Mouse (Mus musculus) adrenal gland, postnatal 14 days (tissue): ENCODE results near the gene Prpf40b. TPM values are rescaled to one million over a fixed set of nuclear protein-coding genes. Genes with fewer than 3 reads are reported as not detected.

ENCODE experiments used
- DNase-seq: peaks from one replicate; pipeline ENCODE4 v3.0.0; 2021; ENCODE audit warnings: mixed read lengths
- total RNA-seq: library from RNA; stranded (reverse); gene quantifications from 2 replicates; pipeline ENCODE4 v1.2.3, GENCODE M21; 2021

Gene Prpf40b
- total RNA-seq, 1 experiment from 2014 or later, result 44.8 TPM

DNA sequence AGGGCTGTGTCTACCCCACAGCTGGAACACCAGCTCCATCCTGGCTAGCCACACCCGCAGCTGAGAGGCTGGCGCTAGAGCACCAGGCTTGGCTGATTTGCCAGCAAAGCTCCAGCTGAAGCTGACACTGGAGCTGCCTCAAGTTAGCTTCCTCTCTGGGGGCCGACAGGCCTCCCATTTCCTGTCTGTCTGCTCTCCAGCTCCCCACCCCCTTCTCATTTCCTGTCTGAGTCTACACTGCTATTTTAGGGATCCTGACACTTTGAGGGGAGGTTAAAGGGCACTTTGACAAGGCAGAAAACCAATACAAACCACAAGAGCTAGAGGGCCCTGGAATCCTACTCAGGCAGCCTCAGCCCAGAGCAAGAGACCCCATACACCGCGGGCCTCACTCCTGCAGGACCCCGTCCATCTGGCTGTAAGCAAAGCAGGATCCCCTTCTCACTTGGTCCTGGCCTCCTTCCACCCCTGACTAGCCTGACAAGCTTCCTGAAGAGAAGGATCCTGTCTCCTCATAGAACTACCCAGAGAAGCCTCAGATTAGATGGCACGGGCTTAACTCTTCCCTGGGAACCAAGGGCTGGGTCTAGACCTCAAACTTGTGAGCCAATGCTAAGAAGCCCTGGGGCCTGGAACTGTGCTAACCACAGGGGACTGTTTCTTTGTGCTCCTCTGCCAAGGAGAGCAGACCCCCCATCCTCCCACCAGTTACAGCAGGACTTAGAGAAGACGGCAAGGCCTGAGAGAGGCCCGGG lies 38.2 kb downstream of the Prpf40b start:
- DNase-seq, result peak; percentile 77

DNA sequence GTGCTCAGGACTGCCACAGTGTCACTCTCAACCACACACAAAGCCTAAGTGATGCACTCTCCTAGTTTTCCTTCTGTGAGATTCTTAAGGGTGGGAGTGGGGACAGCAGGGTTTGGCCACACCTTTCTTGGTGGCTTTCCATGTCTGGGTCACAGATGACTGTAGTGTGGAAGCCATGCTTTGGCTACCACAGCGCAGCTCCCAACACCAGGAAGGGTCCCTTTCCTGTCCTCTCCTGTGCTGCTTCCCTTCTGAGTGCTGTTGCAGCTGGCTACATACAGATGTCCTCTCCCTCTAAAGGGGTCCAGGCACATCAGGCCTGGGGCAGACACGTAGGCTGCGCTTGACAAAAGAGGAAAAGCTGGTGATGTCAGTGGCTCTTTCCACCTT lies 38.8 kb downstream of the Prpf40b start:
- peak; percentile 44 for DNase-seq

DNA sequence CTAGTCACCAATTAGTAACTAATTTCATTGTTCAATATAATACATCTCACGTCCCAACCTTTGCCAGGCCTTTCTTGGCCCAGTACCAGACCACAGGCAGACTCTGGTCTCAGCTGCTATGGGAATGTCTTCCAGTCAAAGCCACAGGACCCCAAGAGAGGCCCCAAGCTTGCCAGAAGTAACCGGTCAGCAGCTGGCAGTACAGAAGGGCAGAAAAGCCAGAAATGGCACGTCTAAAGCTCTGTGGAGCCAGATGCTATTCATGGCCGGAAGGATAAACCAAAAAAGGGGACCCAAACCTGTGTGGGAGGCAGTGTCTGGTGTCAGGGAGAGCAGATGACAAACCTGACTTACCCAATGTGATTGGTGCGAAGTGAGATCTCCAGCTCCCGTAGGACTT lies 39.6 kb downstream of the Prpf40b start:
- no peak for DNase-seq

DNA sequence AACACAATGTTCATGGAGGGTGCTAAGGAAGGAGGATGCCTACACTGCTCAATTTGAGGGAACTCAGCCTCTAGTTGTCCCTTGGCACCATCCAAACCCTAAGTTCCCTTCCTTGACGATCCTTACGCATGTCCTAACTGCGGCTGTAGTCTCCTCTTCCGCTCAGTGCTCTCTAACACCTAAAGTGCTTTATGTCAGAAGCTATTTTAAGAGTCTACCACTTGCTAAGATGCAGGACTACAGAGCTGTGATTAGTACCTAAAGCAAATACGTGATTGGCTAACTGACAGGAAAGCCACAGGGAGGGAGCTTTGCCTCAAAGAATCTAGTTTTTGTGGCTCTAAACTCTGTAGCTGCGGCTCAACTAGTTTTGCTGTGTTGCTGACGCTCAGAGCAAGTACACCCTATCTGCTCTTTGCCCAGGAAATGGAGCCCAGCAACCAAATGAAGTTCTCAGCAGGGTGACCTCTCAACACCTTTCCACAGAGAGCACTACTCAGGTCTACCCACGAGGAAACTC lies 41.0 kb downstream of the Prpf40b start:
- DNase-seq, result no peak

DNA sequence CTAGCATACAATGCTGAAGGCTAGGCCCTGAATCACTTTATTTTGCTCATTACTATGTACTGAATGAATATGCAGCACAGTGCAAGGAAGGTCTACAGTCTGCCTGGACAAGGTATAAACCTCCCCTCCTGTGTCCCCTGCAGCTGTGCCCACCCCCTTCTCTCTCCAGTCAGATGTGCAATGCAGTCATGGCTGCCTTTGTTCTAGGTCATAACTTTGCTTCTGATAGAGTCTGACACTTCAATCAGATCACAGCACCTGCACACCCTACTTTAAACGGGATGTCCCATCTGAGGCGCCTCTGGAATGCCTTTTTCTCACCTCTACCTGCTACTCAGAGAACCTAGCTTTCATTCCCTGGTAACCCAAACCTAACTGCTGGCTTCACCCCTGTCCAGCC lies 44.0 kb downstream of the Prpf40b start:
- no peak for DNase-seq

DNA sequence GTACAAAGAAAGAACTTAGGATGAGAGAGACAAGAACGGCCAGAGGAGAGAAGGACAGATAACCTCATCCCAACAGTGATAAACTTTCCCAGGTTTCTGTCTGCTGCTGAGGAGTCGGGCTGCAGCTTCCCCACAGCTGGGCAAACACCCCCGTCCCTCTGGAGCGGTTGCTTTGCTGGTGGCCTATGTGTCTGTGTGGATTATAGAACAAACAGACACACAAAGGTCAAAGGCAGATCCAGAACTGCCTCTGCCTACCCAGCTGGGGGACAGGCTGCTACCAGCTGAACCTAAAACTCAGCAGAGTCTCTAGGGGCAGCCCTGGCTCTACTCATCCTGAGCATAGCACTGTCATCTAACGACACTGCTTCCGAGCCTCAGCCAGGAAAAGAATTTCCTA lies 44.8 kb downstream of the Prpf40b start:
- DNase-seq, result no peak

DNA sequence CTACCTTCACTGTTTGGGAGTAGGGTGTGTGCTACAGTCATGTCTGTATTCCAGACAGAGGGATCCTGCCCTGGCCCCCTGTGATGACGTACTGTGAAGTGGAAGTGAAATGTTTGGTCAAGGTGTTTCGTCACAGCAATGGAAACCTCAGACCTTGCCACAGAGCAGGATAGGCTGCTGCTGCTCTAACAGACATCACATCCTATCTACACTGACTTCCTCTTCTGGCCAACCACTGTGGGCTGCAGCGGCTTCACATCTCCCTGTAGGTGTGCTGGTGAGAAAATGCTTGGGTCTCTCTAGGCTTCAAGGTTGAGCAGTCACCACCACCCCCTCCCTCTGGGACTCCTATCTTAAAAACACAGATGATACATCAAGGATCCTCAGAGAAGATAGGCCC lies 46.2 kb downstream of the Prpf40b start:
- no peak for DNase-seq

DNA sequence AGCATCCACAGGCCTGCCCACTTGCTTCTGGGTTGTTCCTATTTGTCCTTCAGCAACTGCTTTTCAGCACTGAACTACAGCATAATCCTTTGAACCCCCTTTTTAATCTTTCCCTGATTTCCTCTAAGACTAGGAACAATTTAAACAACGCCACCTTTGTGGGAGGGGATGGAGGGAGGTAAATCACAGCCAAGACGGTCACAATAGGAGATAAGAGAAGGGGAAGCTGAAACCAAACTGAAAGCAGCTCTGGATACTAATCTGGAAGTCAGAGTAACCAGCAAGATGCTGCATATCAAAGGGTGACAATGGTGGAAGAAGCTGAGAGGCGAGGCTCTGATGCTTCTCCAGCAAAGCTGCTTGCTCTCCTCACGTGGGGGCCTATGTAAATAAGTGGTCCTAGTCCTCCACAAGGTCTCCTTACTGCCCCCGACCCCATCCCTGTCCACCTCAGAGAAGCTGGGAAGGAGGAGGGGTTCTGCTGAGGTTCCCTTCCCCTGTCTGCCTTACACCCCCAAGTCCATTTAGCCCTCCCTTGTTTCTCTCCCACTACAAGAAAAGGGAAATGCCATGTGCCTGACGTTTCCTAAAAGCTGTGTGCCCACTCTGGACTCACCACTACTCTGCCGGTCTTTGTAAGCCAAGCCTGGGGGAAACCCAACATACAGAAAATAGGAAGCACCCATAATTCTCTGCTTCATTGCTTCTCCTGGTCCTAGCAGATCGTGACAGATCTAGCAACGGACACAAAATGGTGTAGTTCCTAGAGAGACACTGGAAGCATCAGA lies 47.5 kb downstream of the Prpf40b start:
- no peak for DNase-seq

DNA sequence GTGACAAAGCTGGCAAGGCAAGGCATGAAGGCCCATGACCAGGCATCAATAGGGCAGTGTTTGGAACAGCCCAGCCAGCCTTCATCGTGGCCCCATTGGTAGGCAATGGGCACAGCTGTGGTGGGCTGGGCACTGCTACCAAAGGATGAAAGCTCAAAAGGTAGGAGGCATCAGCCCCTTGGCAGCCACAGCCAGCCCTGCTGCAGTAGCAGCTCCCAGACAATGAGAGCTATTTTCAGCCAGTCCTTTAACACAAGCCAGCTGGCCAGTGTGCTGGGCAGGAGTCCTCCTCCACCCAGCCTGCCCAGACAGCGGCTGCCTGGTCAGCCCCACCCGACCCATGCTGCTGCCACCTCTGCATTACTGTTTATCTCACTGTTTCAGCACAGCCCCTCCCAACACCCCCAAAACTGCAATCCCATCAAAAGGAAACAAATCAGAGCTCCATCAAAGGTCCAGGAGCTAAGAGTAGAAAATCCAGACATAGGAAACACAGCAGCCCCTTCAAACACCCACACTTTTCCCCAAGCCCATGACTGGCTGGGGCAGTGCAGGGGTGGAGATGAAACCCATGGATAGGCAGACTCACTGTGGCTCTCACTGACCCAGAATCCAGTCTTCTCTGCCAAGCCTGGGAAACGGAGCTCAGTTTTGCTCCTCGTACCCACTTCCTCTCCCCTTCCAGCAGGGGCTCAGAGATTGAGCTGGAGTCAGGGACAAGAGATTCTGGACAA lies 48.7 kb downstream of the Prpf40b start:
- peak; percentile 47 for DNase-seq

DNA sequence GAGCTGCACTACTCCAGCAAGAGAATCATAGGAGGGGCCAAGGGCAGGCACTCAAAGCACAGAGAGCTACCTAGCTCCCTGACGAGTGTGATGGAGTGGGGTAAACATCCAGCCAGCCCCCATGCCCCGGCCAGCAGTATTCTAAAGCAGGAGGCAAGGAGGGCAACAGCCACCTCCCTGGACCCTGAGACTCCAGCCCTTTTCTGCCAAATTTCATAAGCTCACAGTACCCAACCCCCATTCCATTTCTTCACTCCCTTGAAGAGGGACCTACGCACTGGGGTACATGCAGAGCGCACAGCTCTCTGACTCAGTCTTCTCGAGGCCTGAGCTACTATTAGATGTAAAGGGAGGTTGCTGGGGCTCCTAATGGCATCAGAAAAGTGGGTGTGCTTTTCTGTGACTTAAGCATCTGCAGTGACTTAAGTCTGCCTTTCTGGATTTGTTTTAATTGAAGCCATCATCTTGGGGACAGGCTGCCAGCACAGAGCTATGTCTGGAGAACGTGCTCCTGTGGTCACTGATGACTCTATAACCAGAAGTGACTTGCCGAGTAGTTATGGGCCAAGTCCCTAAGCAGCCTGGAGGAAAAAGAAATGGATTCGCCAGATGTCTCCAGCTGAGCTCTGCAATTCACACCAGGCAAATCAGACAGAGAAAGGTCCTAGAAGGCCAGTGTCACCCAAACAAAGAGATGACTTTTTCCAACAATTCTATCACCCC lies 49.4 kb downstream of the Prpf40b start:
- no peak for DNase-seq

DNA sequence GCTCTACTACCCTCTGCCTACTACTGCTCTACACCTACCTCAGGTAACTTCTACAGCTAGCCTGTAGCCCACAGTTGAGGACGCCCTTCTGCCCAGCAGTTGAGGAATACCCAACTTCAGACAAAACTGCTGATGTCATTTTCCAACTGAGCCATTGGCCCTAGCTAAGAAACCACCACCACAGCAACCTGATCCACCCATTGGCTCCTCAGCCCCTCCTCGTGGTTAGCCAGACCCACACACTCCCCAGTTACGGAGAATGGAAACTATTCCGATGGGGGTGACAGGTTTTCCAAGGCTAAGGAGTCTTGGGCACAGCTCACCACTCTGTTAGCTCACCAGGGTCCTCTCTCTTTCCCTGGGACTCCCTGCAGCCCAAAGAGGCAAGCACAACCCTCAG lies 50.1 kb downstream of the Prpf40b start:
- no peak for DNase-seq

DNA sequence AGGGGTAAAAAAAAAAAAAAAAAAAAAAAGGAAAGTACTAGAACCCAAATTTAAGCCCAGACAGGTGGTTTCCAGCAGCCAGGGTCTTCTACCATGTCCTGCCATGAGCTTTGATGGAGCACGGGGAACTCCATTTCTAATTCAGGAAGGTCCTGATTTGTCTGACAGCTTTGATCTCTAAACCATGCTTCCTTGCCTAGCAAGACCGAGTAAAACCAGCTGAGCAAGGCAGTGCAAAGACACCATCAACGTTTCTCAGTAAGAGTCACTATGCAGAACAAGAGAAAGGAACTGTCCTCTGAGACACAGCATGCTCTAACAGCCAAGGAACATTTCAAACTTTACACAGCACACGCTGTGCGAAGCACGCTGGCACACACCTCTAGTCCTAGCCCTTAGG lies 56.7 kb downstream of the Prpf40b start:
- DNase-seq, result no peak

DNA sequence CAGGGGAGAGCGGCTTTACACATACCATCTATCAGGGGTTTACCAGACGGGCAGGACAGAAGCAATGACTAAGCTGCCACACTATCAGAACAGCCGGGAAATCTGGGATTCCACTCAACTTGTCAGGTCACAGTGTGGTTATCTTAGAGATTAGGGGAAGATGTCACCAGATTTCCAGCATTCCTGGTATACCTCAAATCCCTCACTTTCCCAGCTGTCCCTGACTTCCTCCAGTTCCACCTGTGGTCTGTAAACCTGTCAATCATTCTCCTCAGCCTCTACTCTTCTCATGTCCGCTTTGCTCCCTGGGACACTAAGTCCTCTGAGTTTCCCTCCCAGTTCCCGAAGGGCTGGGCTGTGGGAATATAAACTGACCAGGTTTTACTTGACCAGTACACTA lies 57.4 kb downstream of the Prpf40b start:
- no peak for DNase-seq

DNA sequence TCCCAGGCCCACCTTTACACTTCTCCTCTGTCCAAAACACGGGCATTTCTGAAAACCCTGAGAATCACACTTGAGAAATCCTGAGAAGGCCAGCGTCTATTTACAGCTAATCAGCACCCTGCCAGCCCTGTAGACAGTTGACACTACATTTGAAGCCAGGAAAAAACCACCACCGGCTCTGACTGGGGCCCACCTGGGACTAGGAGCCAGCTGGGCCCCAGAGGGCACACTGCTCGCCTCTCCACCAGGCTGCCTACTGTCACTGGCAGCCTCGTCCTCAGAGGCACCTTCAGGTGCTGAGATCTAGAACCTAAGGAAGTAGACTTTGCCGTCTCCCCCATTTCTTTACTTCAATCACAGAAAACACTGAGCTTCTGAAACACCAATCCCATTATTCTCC lies 60.8 kb downstream of the Prpf40b start:
- no peak for DNase-seq

DNA sequence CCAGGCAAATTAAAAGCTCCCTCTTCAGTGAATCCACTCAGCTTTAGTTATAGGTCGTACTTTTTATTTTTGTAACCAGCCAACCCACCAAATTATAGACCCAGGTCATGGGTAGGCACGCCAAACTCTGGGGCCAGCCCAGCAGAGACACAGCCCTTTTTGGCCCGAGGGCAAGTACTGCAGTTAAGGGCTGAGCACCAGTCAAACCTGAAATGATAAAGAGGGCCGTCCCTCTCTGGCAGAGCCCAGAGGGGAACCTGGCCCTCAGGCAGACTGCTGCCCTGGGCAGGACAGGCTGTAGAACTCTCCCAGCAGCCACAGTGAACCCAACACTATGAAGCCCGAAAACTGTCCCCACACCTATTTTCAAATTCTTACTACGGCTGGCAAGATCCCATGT lies 61.6 kb downstream of the Prpf40b start:
- no peak for DNase-seq

DNA sequence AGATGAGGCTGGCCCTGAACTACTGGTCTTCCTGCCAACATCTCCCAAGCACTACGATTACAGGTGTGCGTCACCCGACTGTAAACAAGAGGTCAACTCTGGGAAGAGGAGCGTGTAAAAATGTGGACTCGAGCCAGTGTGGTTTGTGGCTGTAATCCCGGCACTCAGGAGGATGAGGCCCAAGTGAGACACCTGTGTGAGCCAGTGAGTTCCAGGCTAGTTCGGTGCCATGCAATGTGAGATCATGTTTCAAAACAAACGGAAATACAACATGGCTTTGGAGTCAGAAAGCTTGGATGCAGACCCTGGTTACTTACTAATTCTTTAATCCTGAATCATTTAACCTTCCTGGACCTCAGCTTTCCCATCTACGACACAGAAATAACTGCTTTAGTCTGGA lies 64.1 kb downstream of the Prpf40b start:
- DNase-seq, result no peak

DNA sequence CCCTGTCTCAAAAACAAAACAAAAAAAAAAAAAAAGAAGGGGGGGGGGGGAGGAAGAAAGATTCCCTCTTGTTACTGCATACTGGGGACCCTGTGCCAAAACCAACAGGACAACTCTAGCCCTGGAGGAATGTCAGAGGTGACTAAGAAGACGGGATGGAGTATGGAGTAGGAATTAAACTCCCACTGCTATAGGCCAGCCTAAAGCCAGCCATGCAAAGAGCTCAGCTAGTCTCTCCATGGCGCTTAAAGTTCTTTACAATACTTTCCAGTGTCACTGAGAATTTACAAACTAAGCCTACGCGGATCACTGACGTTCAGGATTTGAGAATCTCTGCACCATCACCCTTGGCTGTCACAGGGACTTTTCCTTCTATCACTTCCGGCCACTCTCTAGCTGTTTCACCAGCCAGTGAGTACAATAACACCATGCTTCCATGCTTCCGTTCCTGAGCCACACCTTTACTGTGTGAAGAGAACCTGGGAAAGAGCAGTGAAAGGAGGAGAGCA lies 69.2 kb downstream of the Prpf40b start:
- no peak for DNase-seq

DNA sequence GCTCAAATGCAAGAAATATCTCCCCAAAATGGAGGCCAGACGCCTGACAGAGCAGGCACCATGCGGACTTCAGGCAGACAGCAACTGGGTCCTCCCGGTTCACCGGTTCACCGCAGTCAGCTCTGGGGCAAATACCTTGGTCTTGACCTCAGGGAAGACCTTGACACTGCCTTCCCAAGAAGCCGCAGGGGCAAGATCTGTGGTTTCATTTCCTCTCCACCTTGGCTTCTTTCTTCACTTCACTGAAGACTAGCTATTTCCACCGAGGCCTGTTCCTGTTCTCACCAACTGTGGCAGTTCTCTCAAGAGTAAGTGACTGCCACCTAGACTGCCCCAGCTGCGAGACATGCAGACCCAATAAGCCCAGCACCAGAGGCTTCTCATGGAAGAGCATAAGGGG lies 70.0 kb downstream of the Prpf40b start:
- no peak for DNase-seq
